Mouse (Mus musculus): Measurements from ENCODE around the gene Ybx2.
A peak's percentile ranks its signal among the peaks of the same experiment; 100 is the strongest.

The Ybx2 gene

GRCm38 (mm10) chr11:69935137-69935879, at the start of gene Ybx2:
Gene Ybx2 (plus strand): TSS chr11:69935796.
- peak; percentile 95 for DNase-seq

- no peak for DNase-seq
Observed at GRCm38 (mm10) chr11:69886907-69887635, 48.5 kb upstream of the Ybx2 start.

GRCm38 (mm10) chr11:69891482-69891881, 44.1 kb upstream of the Ybx2 start:
- DNase-seq, result no peak

DNA sequence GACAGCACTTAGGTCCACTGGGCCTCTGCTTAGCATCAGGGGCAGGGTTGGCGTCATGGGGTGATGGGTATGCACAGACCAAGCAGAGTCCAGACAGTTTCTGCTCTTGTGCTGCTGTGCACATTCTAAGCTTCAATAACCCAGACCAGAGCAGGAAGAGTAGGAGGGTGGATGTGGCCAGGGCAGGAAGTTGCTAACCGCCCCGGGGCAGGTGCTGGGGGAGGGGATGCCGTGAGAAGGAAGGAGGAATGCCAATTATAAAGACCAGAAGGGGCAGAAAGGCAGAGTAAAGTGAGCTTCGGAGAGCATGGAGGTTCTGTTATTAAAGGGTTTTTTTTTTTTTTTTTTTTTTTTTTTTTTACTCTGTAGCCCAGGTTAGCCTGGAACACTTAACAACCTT, 40.9 kb upstream of the Ybx2 start:
- no peak for DNase-seq

DNA sequence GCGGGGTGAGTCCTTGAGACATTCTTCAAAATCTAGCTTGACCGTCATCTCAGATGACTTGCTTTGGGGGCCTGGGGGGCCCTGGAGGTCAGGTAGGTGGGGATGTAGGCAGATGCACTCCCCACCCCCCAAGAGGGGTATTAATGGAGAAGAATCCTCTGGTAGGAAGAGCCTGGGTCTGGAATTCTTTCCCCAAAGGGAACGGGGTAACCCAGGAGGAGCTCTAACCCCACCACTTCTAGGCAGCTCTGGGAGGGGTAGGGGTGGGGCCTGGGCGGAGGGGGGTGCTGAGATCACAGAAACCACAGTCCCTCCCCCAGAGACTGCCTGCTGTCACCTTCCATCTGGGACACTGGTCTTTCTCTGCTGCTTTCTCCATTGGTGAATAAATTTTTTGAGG, 40.3 kb upstream of the Ybx2 start, which contains the start of gene Acap1:
Acap1 (minus strand) TSS at position 249 of the 400 bp plus-strand sequence.
- no peak for DNase-seq

DNA sequence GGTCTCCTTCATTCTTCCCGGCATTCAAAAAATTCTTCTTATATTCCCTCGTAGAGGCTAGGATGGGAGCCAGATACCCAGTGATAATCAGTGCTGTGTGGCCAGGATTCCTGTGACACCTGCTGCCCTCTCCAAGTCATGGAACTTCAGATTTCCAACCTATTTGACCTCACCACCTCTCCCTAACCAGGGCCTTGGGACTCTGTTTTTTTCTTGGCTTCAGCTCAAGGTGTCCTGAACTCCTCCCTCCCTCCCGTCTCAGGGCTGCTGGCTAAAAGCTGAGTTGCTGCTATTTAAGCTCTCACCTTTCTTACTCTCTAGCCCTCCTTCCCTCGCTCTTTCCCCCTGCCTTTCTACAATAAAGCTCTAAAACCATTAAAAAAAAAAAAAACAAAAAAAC, 35.7 kb upstream of the Ybx2 start:
- peak; percentile 55 for DNase-seq

DNA sequence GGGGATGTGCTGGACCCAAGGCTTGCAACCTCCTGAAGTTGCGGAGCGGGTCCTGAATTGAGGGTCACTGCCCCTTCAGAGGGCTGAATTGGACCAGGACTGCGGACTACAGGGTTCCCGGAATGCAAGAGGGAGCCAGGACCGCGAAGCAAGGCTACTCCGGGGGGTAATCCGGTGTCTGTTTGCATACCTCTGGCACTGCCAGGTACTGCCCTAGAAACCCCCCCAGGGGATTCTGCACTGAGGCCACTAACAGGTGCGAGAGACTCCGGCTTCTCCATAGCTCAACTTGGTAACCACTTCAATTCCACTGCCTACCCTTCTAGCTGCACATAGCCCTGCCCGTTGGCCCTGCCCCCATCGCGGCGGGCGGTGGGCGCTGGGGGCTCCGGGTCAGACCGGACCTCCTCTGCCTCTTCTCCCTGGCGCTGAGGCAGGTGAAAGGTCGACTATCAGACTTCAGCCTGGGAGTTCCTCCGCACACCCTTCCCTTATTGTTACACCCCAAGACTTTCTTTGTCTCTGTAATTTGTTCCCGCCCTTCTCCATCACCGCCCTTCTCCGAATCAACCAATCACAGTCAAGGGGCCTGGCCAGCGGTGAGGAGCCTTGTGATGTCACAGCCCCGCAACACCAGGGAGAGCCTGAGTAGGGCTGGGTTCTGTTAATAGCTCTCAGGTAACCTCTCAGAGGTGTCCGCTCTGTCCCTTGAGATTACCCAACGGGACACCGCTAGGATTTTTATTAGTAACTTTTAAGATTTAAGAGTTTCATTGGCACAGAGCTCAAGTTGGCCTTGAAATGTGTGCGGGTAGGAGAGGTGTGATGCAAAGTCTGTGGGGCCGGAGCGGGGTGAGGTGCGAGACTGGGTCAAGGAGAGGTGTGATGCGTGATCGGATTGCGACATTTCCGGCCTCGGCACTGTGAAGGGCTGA, 34.9 kb upstream of the Ybx2 start, which contains the start of the genes 2810408A11Rik and Neurl4:
2810408A11Rik (minus strand) TSS at position 517 of the 935 bp plus-strand sequence.
Neurl4 (plus strand) TSS at position 602 of the 935 bp plus-strand sequence.
- peak; percentile 93 for DNase-seq

- peak; percentile 98 for DNase-seq
Observed at GRCm38 (mm10) chr11:69901406-69901846, 34.2 kb upstream of the Ybx2 start.

DNA sequence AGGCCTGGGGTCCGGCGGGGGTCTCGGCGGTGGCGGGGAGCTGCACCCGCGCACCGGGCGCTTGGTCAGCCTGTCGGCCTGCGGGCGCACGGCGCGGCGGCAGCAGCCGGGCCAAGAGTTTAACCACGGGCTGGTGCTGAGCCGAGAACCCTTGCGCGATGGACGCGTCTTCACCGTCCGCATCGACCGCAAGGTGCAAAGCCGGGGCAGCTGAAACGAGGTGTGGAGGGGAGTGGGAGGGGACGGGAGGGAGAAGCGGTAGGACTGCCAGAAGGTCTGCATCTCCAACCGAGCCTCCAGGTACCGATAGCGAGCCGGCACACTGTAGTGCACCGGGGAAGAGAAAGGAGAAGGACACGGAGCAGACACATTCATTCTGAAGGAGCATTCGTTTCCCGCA, 33.6 kb upstream of the Ybx2 start:
- no peak for DNase-seq

- DNase-seq, result peak; percentile 49
Observed at GRCm38 (mm10) chr11:69902972-69903371, 32.6 kb upstream of the Ybx2 start.

- peak; percentile 27 for DNase-seq
Observed at GRCm38 (mm10) chr11:69904311-69904710, 31.3 kb upstream of the Ybx2 start.

GRCm38 (mm10) chr11:69908645-69909044, 27.0 kb upstream of the Ybx2 start:
- DNase-seq, result peak; percentile 47

DNA sequence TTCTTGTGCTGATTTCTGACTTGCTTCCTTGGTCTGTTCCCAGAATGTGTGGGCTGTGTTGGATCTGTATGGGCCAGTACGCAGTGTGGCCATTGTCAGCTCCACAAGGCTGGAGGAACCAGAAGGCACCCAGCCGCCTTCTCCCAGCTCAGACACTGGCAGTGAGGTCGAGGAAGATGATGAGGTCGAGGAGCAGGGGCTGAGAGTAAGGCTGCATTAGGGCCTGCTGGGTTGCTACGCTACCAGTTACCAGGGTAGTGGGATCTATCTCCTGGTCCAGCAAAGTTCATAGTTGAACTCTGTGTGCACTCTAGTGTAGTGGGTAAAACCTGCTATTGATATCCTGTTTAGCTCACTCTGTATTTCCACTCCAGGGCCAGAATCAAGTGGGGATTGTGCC, 26.4 kb upstream of the Ybx2 start:
- DNase-seq, result no peak

- DNase-seq, result no peak
Observed at GRCm38 (mm10) chr11:69910177-69910576, 25.4 kb upstream of the Ybx2 start.

- DNase-seq, result peak; percentile 28
Observed at GRCm38 (mm10) chr11:69910781-69911560, 24.6 kb upstream of the Ybx2 start.

- DNase-seq, result peak; percentile 36
Observed at GRCm38 (mm10) chr11:69911701-69912100, 23.9 kb upstream of the Ybx2 start.

GRCm38 (mm10) chr11:69912716-69913530, 22.7 kb upstream of the Ybx2 start:
- peak; percentile 52 for DNase-seq

DNA sequence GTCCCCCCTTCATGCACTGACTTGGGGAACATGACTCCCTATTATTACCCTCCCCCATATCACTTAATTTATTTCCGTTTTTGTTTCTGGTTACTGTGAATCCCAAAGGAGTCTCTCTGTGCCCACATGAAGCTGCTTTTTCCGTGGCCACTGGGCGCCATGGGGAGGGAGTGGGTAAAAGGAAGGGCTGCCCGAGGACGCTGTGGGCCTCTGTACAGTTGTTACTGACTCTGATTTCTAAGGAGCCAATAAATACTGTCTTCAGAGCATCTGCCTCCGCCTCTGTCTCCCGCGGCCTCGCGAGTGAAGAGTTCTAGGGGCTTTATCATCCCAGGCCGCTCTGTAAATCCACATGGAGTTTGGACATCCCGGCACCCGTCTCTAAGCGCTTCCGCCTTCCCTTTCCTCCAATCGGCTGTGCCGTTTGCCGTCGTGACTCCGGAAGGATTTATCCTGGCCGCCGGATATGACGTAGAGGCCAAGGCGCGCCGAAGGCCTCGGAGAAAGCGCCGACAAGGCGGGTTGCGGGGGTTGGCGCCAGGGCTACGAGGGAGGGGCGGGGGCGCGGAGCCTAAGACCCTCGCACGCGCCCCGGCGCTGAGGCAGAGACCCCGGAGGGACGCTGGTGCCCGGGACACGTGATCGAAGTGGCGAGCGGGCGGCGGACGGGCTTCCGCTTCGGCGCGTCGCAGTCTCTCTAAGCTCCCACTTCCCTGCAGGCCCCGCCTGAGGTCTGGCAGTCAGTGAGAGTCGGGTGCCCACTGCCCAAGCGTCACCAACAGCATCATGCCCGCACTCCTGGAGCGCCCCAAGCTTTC, 21.8 kb upstream of the Ybx2 start, which contains the start of gene Gps2:
Gps2 (plus strand) TSS at position 335 of the 818 bp plus-strand sequence.
- peak; percentile 93 for DNase-seq

DNA sequence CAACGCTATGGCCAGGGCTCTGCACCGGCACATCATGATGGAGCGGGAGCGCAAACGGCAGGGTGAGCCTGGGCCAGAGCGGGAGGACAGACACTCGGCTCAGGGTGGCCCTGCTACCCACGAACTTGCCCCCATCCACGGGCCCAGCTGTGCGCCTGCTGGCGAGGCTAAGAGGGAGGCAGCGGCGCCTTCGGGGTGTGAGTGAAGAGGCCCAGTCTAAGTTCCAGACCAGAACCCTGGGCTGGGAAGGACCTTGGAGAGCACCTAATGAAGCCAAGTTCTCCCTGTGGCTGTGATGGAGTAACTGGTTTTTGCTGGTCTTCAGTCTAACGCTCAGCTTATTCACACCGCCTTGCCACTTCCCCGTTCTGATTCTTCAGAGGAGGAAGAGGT, 21.2 kb upstream of the Ybx2 start:
- no peak for DNase-seq

- DNase-seq, result no peak
Observed at GRCm38 (mm10) chr11:69914917-69915430, 20.6 kb upstream of the Ybx2 start.
